Mouse (Mus musculus) liver, embryonic 18 days (tissue): ENCODE results near the gene Mrps10. TPM values are rescaled to one million over a fixed set of nuclear protein-coding genes. Genes with fewer than 3 reads are reported as not detected.

ENCODE experiments used
- polyA plus RNA-seq: library from polyadenylated mRNA; depleted of rRNA; stranded (reverse); fragments of >200 nt; gene quantifications from 2 replicates; pipeline ENCODE4 v1.2.3, GENCODE M21; 2012; rRNA removed

The Mrps10 gene
- polyA plus RNA-seq = 18.9 and 19.2 TPM in 2 replicates

DNA sequence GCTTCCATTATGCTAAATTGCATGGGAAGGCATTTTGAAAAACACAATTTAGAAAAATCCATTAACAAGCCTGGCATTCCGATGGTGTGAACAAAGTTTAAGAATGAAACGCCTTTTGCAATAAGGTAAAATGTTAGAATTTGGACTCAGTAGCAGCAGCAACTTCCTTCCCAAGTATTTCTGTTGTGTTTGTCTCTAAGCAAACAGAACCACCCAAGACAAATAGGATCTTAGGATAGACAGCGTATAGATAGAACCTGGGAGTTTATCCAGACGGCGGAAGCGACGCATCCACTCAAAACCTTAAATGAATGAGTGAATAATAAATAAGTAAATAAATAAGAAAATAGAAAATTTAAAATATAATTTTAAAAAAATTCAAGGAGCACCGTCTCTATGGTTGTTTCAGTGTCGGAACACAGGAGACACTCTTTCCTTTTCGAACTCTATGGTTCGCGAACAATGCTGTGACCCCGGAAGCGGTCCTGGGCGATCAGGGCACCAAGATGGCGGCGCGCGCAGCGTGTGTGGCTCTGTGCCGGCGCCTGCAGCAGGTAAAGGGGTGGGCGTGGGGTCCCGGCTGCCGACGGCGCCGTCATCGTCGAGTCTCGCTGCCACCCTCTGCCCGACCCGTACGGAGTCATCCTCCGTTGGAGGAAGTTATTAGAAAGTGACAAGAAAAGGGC lies at the start of gene Mrps10:
Gene Mrps10 (plus strand): TSS at position 487 of the 686 bp plus-strand sequence.

DNA sequence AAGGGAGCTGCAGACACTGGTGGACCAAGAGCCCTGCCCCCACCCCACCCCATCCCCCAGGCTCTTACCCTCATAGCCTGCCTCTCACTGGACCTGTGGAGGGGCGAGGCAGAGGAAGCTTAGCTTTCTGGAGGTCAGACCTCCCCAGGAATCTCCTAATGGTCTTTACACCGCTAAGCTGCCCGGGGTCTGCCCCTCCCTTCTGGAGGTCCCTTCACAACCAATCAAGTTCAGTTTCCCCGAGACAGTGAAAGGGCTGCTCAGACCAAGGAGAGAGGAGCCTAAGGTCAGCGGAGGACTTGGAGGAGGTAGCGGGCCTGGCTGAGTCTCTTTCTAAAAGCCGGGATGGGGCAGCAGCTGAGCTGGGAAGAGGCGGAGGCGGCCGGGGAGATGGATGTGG lies 16.5 kb downstream of the Mrps10 start, which contains the start of gene Guca1b:
Gene Guca1b (plus strand): TSS at position 249 of the 400 bp plus-strand sequence.

DNA sequence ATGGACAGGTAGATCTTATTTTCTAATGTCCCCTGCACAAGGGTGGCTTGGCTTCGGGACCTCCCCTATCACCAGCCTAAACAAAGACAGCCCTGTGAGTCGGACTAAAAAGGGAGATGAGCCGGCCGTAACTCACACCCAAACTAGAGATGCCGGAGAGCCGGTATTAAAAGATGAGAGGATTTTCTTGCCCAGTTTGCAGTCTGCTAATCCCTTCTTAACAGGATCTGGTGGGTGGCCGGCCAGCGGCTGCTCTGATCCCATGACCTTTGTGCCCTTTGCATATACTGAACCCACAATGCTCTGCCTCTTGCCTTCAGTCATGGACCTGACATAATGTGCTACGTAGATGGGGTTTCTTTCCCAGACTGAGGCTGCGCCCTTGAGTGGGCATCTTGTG lies 31.8 kb downstream of the Mrps10 start, which contains the start of gene Guca1a:
Gene Guca1a (minus strand): TSS at position 134 of the 400 bp plus-strand sequence.

Other genes with a start within 250 kb of the Mrps10 start
- 0.38 and 0.48 TPM in 2 replicates for gene Guca1b, start 16.5 kb downstream of the Mrps10 start, polyA plus RNA-seq
- 1.3 and 1.7 TPM in 2 replicates for gene Guca1a, start 31.7 kb downstream of the Mrps10 start, polyA plus RNA-seq
- 2.0 and 2.2 TPM in 2 replicates for gene AI661453, start 67.7 kb downstream of the Mrps10 start, polyA plus RNA-seq
- 3.6 and 3.7 TPM in 2 replicates for gene 1700001C19Rik, start 68.5 kb downstream of the Mrps10 start, polyA plus RNA-seq
- 13.0 and 14.1 TPM in 2 replicates for gene Taf8, start 133.4 kb downstream of the Mrps10 start, polyA plus RNA-seq
- 130 and 132 TPM in 2 replicates for gene Ccnd3, start 136.2 kb downstream of the Mrps10 start, polyA plus RNA-seq
- gene Bysl, start 242.6 kb downstream of the Mrps10 start, polyA plus RNA-seq = 6.1 and 6.2 TPM in 2 replicates
- 19.4 and 20.9 TPM in 2 replicates for gene Med20, start 242.7 kb downstream of the Mrps10 start, polyA plus RNA-seq
- 0.40 and 0.60 TPM in 2 replicates for gene Gm20517, start 242.7 kb downstream of the Mrps10 start, polyA plus RNA-seq